Comparison of ENCODE assay signal across 7 mouse cellular contexts in the genomic region with DNA sequence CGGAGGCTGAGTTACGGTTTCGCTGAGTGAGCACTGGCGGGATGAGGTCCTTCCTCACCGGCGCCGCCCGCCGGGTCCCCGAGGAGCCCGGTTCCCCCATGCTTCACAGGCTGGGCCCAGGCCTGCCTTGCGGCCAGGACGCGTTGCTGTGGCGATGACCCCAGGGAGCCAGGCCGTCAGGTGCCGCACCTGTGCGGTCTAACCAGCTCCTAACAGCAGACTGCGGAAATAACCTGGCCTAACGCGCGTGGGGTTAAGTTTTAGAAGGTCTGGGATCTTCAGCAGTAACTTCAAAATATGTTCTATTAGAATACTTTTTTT. TPM values are rescaled to one million over a fixed set of nuclear protein-coding genes. Genes with fewer than 3 reads are reported as not detected.
A peak's percentile ranks its signal among the peaks of the same experiment; 100 is the strongest.
DNase-seq lines count a peak whose midpoint lies in the region; ATAC-seq and TF ChIP-seq lines count a peak whose summit lies in the region.

No protein-coding gene starts in this region.

- under 1% methylated on average over 22 of the region's 22 CpGs for WGBS in lung, postnatal 0 days
- WGBS in forebrain, embryonic 11.5 days: under 1% methylated on average over 22 of the region's 22 CpGs
- WGBS in limb, embryonic 12.5 days: 1% methylated on average over 22 of the region's 22 CpGs
- WGBS in small intestine, adult 2 months: under 1% methylated on average over 22 of the region's 22 CpGs

- H3K36me3 ChIP-seq in lung, postnatal 0 days (ENCODE audit: insufficient read depth, low read length): no peaks in the 10 kb centered on the region
- H3K36me3 ChIP-seq in forebrain, embryonic 11.5 days (ENCODE audit: control insufficient read depth, insufficient read depth, low read length): no peaks in the 10 kb centered on the region
- no peaks in the 10 kb centered on the region for H3K36me3 ChIP-seq in limb, embryonic 12.5 days
- H3K36me3 ChIP-seq in small intestine, adult 2 months (ENCODE audit: control insufficient read depth, insufficient read depth, low read length): no peaks in the 10 kb centered on the region

- peak overlapping the region; percentile 94 for H3K27ac ChIP-seq in lung, postnatal 0 days (ENCODE audit: low read length)
- peak overlapping the region; percentile 90; the same call in 1 of the 2 replicates for H3K27ac ChIP-seq in forebrain, embryonic 11.5 days (ENCODE audit: low read depth, low read length)
- H3K27ac ChIP-seq in limb, embryonic 12.5 days: peak overlapping the region; percentile 97
- peak overlapping the region; percentile 15 for H3K27ac ChIP-seq in small intestine, adult 2 months (ENCODE audit: insufficient read depth, low read depth, low read length)

- TF ChIP-seq EP300 in lung, postnatal 0 days (IDR thresholded peaks at IDR 0.05): no peak

- peaks cover 6% of the 10 kb centered on the region; the same call in 1 of the 2 replicates for H3K4me1 ChIP-seq in lung, postnatal 0 days (ENCODE audit: insufficient read depth, low read depth, low read length)
- peaks cover 4% of the 10 kb centered on the region; the same call in 1 of the 2 replicates for H3K4me1 ChIP-seq in forebrain, embryonic 11.5 days (replicated peaks; ENCODE audit: control insufficient read depth, insufficient read depth, low read length)
- peaks cover 13% of the 10 kb centered on the region for H3K4me1 ChIP-seq in limb, embryonic 12.5 days (replicated peaks)
- no peaks in the 10 kb centered on the region for H3K4me1 ChIP-seq in small intestine, adult 2 months (ENCODE audit: control insufficient read depth, insufficient read depth, insufficient read length, low read length)

- H3K4me3 ChIP-seq in lung, postnatal 0 days (ENCODE audit: low read depth, low read length): peak overlapping the region; percentile 73
- peak overlapping the region; percentile 72 for H3K4me3 ChIP-seq in forebrain, embryonic 11.5 days (ENCODE audit: low read depth, low read length)
- peak overlapping the region; percentile 74 for H3K4me3 ChIP-seq in limb, embryonic 12.5 days (replicated peaks)
- H3K4me3 ChIP-seq in small intestine, adult 2 months (ENCODE audit: low read depth, low read length): peak overlapping the region; percentile 74

- H3K9me3 ChIP-seq in lung, postnatal 0 days (ENCODE audit: low read length): no peaks in the 10 kb centered on the region
- H3K9me3 ChIP-seq in forebrain, embryonic 11.5 days (ENCODE audit: control insufficient read depth, low read length): no peaks in the 10 kb centered on the region
- no peaks in the 10 kb centered on the region for H3K9me3 ChIP-seq in limb, embryonic 12.5 days

- peak overlapping the region; percentile 63 for H3K9ac ChIP-seq in lung, postnatal 0 days (replicated peaks; ENCODE audit: low read depth)
- H3K9ac ChIP-seq in forebrain, embryonic 11.5 days (ENCODE audit: low read length): peak overlapping the region; percentile 81
- H3K9ac ChIP-seq in limb, embryonic 12.5 days (replicated peaks): peak overlapping the region; percentile 85

- ATAC-seq in lung, postnatal 0 days: peak; percentile 39
- ATAC-seq in forebrain, embryonic 11.5 days (replicated peaks; ENCODE audit: low FRiP score): no peak; the same call in 1 of the 2 replicates
- peak; percentile 61 for ATAC-seq in limb, embryonic 12.5 days (ENCODE audit: insufficient number of reproducible peaks, insufficient read depth, low FRiP score, low TSS enrichment, low read depth)

- H3K4me2 ChIP-seq in lung, postnatal 0 days (replicated peaks; ENCODE audit: low read depth, low read length): peak overlapping the region; percentile 85
- peak overlapping the region; percentile 80 for H3K4me2 ChIP-seq in forebrain, embryonic 11.5 days (ENCODE audit: low read depth, low read length, severe bottlenecking)
- H3K4me2 ChIP-seq in limb, embryonic 12.5 days: peak overlapping the region; percentile 81

- no peak; the same call in 1 of the 2 replicates for TF ChIP-seq CTCF in lung, postnatal 0 days (IDR thresholded peaks at IDR 0.05)
- no peak for TF ChIP-seq CTCF in small intestine, adult 2 months (IDR thresholded peaks at IDR 0.05; ENCODE audit: extremely low read depth, insufficient read length, insufficient replicate concordance, low read depth, low read length)

- no peaks in the 10 kb centered on the region for H3K27me3 ChIP-seq in lung, postnatal 0 days (replicated peaks; ENCODE audit: insufficient read depth, low read length)
- H3K27me3 ChIP-seq in forebrain, embryonic 11.5 days (ENCODE audit: control insufficient read depth, insufficient read depth, low read length): no peaks in the 10 kb centered on the region
- H3K27me3 ChIP-seq in limb, embryonic 12.5 days: no peaks in the 10 kb centered on the region
- no peaks in the 10 kb centered on the region for H3K27me3 ChIP-seq in small intestine, adult 2 months (ENCODE audit: control insufficient read depth, insufficient read depth, low read length)

- no peak for DNase-seq in lung, postnatal 0 days (ENCODE audit: low spot score)
- DNase-seq in lung, postnatal 25 days (ENCODE audit: low spot score): no peak
- no peak for DNase-seq in forebrain, embryonic 11.5 days (ENCODE audit: low spot score)
- no peak for DNase-seq in frontal cortex, postnatal 25 days (ENCODE audit: low spot score in 2 of 2)
- no peak for DNase-seq in adrenal gland, postnatal 14 days

- TF ChIP-seq POLR2A in small intestine, adult 2 months (IDR thresholded peaks at IDR 0.05; ENCODE audit: low read depth, low read length): no peak

RNA-seq across cellular contexts. Expression of gene 1190002N15Rik, which starts 0.9 kb away (rescaled TPM):
- 23.7 and 34.1 TPM in 2 replicates for polyA plus RNA-seq in lung, postnatal 0 days (2015; fragmentation: Nextera tagmentation; extraction: Ambion mirVana)
- 21.8 and 25.3 TPM in 2 replicates for polyA plus RNA-seq in forebrain, embryonic 11.5 days (2014; fragmentation: Nextera tagmentation; extraction: Ambion mirVana)
- polyA plus RNA-seq in limb, embryonic 12.5 days (2016; fragmentation: Nextera tagmentation; extraction: Ambion mirVana): 22.2 and 43.8 TPM in 2 replicates
- 6.5 and 16.0 TPM in 2 replicates for polyA plus RNA-seq in small intestine, adult 2 months (2012; rRNA removed)
- total RNA-seq in adrenal gland, postnatal 14 days (2021): 19.8 and 24.6 TPM in 2 replicates

Comparison
In these comparisons a context has a peak if more than half of its experiments do, and no peak if none do; other contexts are left out.
1. H3K27ac ChIP-seq: peak in every context shown above with its lines; median percentile 97 in limb, embryonic 12.5 days; 94 in lung, postnatal 0 days; 90 in forebrain, embryonic 11.5 days; 15 in small intestine, adult 2 months.